Comparison of ENCODE assay signal across 32 mouse cellular contexts in genomic region chr2:126399017-126399416, GRCm38 (mm10).
"Had no signal": no experiment of that assay in that cellular context is flagged by ENCODE, and none has a peak within 500 bp of the region (broad histone marks: within the 10 kb centered on the region; RNA-seq: fewer than 3 reads in every experiment).

No protein-coding gene starts in this region.

- H3K4me2 ChIP-seq: limb, embryonic 12.5 days; limb, embryonic 13.5 days; limb, embryonic 15.5 days; liver, embryonic 11.5 days; liver, embryonic 12.5 days; liver, embryonic 13.5 days; liver, embryonic 15.5 days; lung, embryonic 14.5 days; lung, embryonic 15.5 days; midbrain, embryonic 11.5 days; midbrain, embryonic 12.5 days; midbrain, embryonic 13.5 days; midbrain, embryonic 15.5 days; neural tube, embryonic 12.5 days had no signal

- H3K27me3 ChIP-seq: limb, embryonic 12.5 days; limb, embryonic 13.5 days; limb, embryonic 15.5 days; liver, embryonic 12.5 days; liver, embryonic 13.5 days; liver, embryonic 15.5 days; lung, embryonic 15.5 days; megakaryocyte, embryonic 14.5 days; midbrain, embryonic 12.5 days; midbrain, embryonic 13.5 days; midbrain, embryonic 15.5 days; neural tube, embryonic 12.5 days had no signal

- DNase-seq: left cerebral cortex, postnatal 4 days; liver; liver, embryonic 13.5 days; liver, postnatal 0 days; lung, adult 18-20 months; lung, adult 2 months; lung, embryonic 14.5 days; lung, postnatal 10 days; lung, postnatal 14 days; lung, postnatal 36 days; lung, postnatal 4 days; midbrain, embryonic 14.5 days had no signal

- ATAC-seq: liver, embryonic 12.5 days; liver, postnatal 0 days; lung, postnatal 0 days; midbrain, embryonic 13.5 days; midbrain, embryonic 15.5 days; midbrain, embryonic 16.5 days had no signal

- H3K9ac ChIP-seq: limb, embryonic 12.5 days; limb, embryonic 13.5 days; limb, embryonic 15.5 days; liver, embryonic 12.5 days; liver, embryonic 13.5 days; liver, embryonic 14.5 days; liver, embryonic 15.5 days; liver, postnatal 0 days; lung, embryonic 14.5 days; lung, embryonic 15.5 days; midbrain, embryonic 12.5 days; midbrain, embryonic 13.5 days; midbrain, embryonic 15.5 days; neural tube, embryonic 12.5 days had no signal

- H3K4me1 ChIP-seq: limb, embryonic 10.5 days; limb, embryonic 12.5 days; limb, embryonic 13.5 days; limb, embryonic 15.5 days; liver, embryonic 12.5 days; liver, embryonic 13.5 days; liver, embryonic 15.5 days; lung, embryonic 15.5 days; midbrain, embryonic 10.5 days; midbrain, embryonic 12.5 days; midbrain, embryonic 13.5 days; midbrain, embryonic 15.5 days; neural tube, embryonic 12.5 days had no signal

- H3K9me3 ChIP-seq: limb, embryonic 10.5 days; limb, embryonic 12.5 days; limb, embryonic 13.5 days; limb, embryonic 15.5 days; liver, embryonic 12.5 days; liver, embryonic 13.5 days; liver, embryonic 15.5 days; lung, embryonic 15.5 days; megakaryocyte, embryonic 14.5 days; midbrain, embryonic 10.5 days; midbrain, embryonic 12.5 days; midbrain, embryonic 13.5 days; midbrain, embryonic 15.5 days; neural tube, embryonic 12.5 days had no signal

- H3K36me3 ChIP-seq: limb, embryonic 10.5 days; limb, embryonic 12.5 days; limb, embryonic 13.5 days; limb, embryonic 15.5 days; liver, embryonic 12.5 days; liver, embryonic 13.5 days; liver, embryonic 15.5 days; lung, embryonic 15.5 days; midbrain, embryonic 10.5 days; midbrain, embryonic 12.5 days; midbrain, embryonic 13.5 days; midbrain, embryonic 15.5 days; neural tube, embryonic 12.5 days had no signal

- H3K27ac ChIP-seq: limb, embryonic 10.5 days; limb, embryonic 12.5 days; limb, embryonic 13.5 days; limb, embryonic 15.5 days; liver, embryonic 12.5 days; liver, embryonic 13.5 days; liver, embryonic 14.5 days; liver, embryonic 15.5 days; lung, embryonic 15.5 days; macrophage; midbrain, embryonic 10.5 days; midbrain, embryonic 12.5 days; midbrain, embryonic 13.5 days; midbrain, embryonic 15.5 days; neural tube, embryonic 12.5 days had no signal

- H3K4me3 ChIP-seq: limb, embryonic 10.5 days; limb, embryonic 12.5 days; limb, embryonic 13.5 days; limb, embryonic 15.5 days; liver, embryonic 12.5 days; liver, embryonic 13.5 days; liver, embryonic 15.5 days; lung, embryonic 15.5 days; megakaryocyte, embryonic 14.5 days; midbrain, embryonic 10.5 days; midbrain, embryonic 12.5 days; midbrain, embryonic 13.5 days; midbrain, embryonic 15.5 days; myocyte; neural tube, embryonic 12.5 days had no signal
